Mouse (Mus musculus) thymus, adult 2 months (tissue): ENCODE measurements at regions not wholly inside any gene's neighbourhood (a gene's known extent, or its start where the extent isn't known, plus 50 kb on each side); places are given as distances from the start of the nearest gene placed in this dataset.

Experiments
- DNase-seq: peaks from one replicate; pipeline ENCODE4 v3.0.0; 2021
- H3K27ac ChIP-seq: fragments of 200-500 bp; 2 replicates; pipeline ENCODE4 v1.5.1; 2012; ENCODE audit warnings: low read length, control low read depth; ENCODE audit not compliant: control insufficient read depth, insufficient read depth
- H3K27me3 ChIP-seq: fragments of 200-500 bp; 2 replicates; pipeline ENCODE4 v1.6.1; 2012; ENCODE audit warnings: mild to moderate bottlenecking, low read length, moderate library complexity, mixed read lengths; ENCODE audit not compliant: control insufficient read depth, insufficient read depth
- H3K36me3 ChIP-seq: fragments of 200-500 bp; 2 replicates; pipeline ENCODE4 v1.6.1; 2012; ENCODE audit warnings: mild to moderate bottlenecking, low read length, moderate library complexity; ENCODE audit not compliant: control insufficient read depth, insufficient read depth
- H3K4me1 ChIP-seq: fragments of 200-500 bp; replicated peaks from 2 replicates; pipeline ENCODE4 v1.6.1; 2012; ENCODE audit warnings: low read length; ENCODE audit not compliant: control insufficient read depth, insufficient read depth
- H3K4me3 ChIP-seq: fragments of 200-500 bp; 2 replicates; pipeline ENCODE4 v1.5.1; 2012; ENCODE audit warnings: mild to moderate bottlenecking, low read length, control low read depth, moderate library complexity; ENCODE audit not compliant: control insufficient read depth, insufficient read depth
- CTCF ChIP-seq: fragments of 200-500 bp; IDR thresholded peaks from 2 replicates; pipeline ENCODE4 v1.5.1; 2012; ENCODE audit warnings: mild to moderate bottlenecking, control low read depth, low read length, moderate library complexity, borderline replicate concordance; ENCODE audit not compliant: control insufficient read depth, poor library complexity, insufficient read depth; ENCODE audit errors: extremely low read depth
- POLR2A ChIP-seq: fragments of 200-500 bp; IDR thresholded peaks from 2 replicates; pipeline ENCODE4 v1.6.1; 2012; ENCODE audit warnings: mild to moderate bottlenecking, low read length, control low read depth, moderate library complexity; ENCODE audit not compliant: control insufficient read depth, poor library complexity, insufficient read depth; ENCODE audit errors: extremely low read depth
- WGBS: fragments of 180-500 bp; shearing (Covaris S2); methylation state at CpG from one replicate; pipeline ENCODE4 v1.1.7; 2018; 5-methylcytosine and 5-hydroxymethylcytosine counted together

DNA sequence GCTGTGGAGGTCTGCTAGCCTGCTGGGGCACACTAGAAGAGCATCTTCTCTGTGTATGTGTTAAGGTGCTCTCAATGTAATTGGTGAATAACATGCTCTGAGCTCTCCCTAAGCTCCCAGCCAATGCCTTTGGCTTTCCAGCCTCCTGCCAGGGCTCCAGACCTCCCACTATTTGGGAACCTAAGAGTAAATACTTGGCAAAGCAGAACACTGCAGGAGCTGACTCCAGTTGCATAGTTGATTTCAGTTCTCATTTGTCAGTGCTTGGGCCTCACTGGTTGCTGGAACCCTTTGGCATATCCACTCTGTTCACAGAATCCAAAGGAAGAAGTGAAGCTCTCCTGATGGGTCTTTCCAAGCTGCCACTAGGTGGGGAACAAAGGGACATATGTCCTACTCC, 602.7 kb downstream of the Gm826 start:
- Histone ChIP-seq H3K4me3 (no peak overlapping the region), H3K27ac (no peak overlapping the region), H3K27me3 (no peaks in the 10 kb centered on the region), H3K4me1 (no peaks in the 10 kb centered on the region), H3K36me3 (no peaks in the 10 kb centered on the region)
- TF ChIP-seq CTCF = no peak
- no peak for TF ChIP-seq POLR2A
- no peak for DNase-seq

DNA sequence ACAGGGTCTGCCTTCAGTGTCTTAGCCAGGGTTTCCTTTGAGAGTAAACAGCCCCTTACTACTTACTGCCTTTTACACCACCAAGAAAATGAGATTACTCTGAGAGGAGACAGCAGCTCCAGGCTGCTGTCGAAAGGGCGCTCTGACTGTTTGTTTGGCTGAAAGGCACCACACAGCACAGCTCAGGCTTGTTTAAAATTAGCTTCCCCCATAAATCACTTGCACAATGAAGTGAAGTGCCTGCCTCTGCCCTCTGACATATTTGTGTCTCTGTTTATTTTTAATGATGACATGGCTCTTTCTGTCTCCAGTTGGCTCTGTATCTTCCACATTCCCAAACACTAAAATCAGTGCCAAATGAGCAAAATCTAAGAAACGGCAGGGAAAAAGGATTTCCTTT, 601.5 kb downstream of the Gm826 start:
- Histone ChIP-seq H3K4me3 (no peak overlapping the region), H3K27ac (no peak overlapping the region), H3K27me3 (no peaks in the 10 kb centered on the region), H3K4me1 (no peaks in the 10 kb centered on the region), H3K36me3 (no peaks in the 10 kb centered on the region)
- no peak for DNase-seq
- TF ChIP-seq CTCF (no peak), POLR2A (no peak)
- 41% methylated on average over 3 of the region's 3 CpGs for WGBS

DNA sequence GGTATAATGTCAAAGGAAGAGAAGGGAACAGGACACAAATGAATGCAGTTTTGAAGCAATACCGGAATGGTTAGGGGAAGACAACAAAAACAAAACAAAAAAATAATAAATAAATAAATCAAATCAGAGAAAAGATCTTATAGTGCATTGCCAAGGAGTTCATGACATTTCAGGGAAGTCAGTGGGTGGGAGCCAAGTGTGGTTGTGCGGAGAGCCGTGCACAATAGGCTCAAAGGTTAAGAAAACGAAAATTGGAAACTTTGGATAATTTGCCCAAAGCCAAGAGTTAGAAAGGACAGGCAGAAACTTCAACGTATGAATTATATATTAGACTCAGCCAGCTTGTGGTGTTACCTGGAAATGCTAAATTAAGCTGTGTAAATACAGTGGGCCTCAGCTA, 599.4 kb downstream of the Gm826 start:
- Histone ChIP-seq H3K4me1 (no peaks in the 10 kb centered on the region), H3K27me3 (no peaks in the 10 kb centered on the region), H3K4me3 (no peak overlapping the region), H3K36me3 (no peaks in the 10 kb centered on the region), H3K27ac (no peak overlapping the region)
- WGBS = 79% methylated on average over 5 of the region's 5 CpGs
- TF ChIP-seq POLR2A (no peak), CTCF (no peak)
- DNase-seq = no peak

DNA sequence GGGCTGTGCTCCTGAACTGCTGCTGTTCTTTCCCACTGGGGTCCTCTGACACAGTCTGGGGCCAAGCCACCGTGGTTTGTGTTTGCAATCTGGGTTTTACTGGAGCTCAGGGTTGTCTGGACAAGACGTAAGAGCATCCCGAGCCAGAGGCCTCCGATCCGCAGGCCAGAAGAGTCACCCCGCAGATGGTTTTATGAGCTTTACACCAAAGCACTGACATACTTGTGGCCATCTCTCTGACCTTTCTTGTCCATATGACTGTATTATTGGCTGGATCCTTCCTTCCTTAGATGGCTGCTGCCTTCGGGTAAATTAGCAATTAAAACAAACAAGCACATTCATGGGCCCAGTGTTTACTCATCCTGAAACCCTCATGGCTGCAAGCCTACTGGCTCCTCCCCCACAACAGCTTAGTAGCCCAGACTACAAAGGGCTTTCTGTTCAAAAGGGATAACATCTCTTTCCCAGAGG, 578.4 kb downstream of the Gm826 start:
- 54% methylated on average over 7 of the region's 7 CpGs for WGBS
- H3K27me3 ChIP-seq = no peaks in the 10 kb centered on the region
- no peaks in the 10 kb centered on the region for H3K36me3 ChIP-seq
- H3K27ac ChIP-seq = no peak overlapping the region
- no peak overlapping the region for H3K4me3 ChIP-seq
- TF ChIP-seq POLR2A (no peak), CTCF (no peak)
- no peak for DNase-seq
- no peaks in the 10 kb centered on the region for H3K4me1 ChIP-seq

DNA sequence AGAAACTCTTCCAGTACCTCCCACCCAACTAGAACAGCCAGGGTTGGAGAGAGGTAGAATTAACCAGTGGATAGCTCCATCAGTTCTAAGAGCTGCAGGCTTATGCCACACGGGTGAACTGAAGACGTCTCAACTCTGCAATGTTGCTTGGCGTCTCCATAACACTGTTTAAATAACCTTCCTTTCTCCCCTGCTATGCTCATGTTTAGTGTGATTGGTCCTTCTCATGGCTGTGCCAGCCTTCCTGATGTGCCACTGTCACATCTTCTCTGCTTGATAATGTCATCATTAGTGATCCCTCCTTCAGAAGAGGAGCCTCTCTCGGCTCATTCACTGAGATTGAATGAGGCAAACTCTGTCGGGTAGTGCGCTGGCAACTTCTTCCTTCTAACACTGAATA, 573.2 kb downstream of the Gm826 start:
- Histone ChIP-seq H3K4me1 (no peaks in the 10 kb centered on the region), H3K4me3 (no peak overlapping the region), H3K27ac (no peak overlapping the region), H3K36me3 (no peaks in the 10 kb centered on the region), H3K27me3 (no peaks in the 10 kb centered on the region)
- 95% methylated on average over 6 of the region's 6 CpGs for WGBS
- DNase-seq = no peak
- TF ChIP-seq POLR2A (no peak), CTCF (no peak)

DNA sequence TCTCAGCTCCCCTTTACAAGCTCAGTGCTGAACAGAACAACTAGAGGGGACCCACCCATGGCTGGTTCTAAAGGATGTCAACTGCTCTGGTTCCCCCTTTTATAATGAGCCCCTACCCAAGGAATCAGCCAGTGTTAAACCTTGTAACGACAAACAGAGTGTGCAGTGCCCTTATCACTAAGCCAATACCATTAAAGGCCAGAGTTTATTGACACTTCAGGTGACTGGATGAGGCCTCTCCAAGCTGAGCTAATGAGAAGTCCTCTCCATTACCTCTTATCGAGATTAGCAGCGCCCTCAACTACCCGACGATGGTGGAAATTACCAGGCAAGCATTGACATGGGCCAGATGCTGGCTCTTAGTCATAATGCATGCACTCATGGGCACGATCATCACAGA, 570.8 kb downstream of the Gm826 start:
- H3K4me3 ChIP-seq = no peak overlapping the region
- H3K27me3 ChIP-seq = no peaks in the 10 kb centered on the region
- no peaks in the 10 kb centered on the region for H3K36me3 ChIP-seq
- 73% methylated on average over 6 of the region's 6 CpGs for WGBS
- no peak for DNase-seq
- H3K4me1 ChIP-seq = no peaks in the 10 kb centered on the region
- TF ChIP-seq POLR2A = no peak
- TF ChIP-seq CTCF = no peak
- H3K27ac ChIP-seq = no peak overlapping the region
